Mouse (Mus musculus): ENCODE results near the gene Smap2.

DNA sequence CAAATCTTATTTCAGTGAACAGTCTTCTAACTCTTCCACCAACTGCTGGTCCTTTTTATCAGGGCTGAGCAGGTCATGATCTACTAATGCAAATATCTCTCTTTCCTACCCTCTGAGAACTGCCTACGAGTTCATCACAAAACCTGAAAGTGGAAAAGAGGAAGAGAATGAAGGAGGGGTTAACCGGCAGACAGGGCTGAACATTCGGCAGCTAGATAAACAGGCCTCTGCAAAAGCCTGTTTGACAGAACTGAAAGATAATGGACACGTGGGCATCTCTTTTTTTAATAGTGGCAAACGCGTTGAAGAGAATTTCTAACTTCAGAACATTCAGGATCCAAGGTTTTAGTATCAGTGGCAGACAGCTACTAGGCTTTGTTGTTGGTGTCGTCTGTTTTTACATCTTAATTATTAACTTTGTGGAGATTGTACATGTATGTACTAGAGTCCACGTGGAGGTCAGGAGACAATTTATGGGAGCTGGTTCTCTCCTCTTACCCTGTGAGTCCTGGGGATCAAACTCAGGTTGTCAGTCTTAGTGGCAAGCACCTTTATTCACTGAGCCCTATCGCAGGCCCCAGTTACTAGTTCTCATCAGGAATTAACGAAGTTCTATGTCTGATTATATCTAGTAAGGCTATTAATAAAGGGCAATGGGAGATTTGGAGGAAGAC, 2.3 kb downstream of the Smap2 start:
- TF ChIP-seq CTCF (IDR thresholded peaks at IDR 0.05; ENCODE audit: low read depth, low read length) (no peak), POLR2A (IDR thresholded peaks at IDR 0.05; ENCODE audit: extremely low read depth, insufficient read depth, low read length) (no peak)

Measured in liver, adult 2 months (tissue).